Mouse (Mus musculus) thymus, adult 18-20 months (tissue): ENCODE measurements around the gene Mbl1.

Source experiments
- DNase-seq, 2 experiments: peaks; one replicate each; pipeline ENCODE4 v3.0.0; 2022; ENCODE audit warnings: mixed read lengths in 2 of 2

The Mbl1 gene

GRCm38 (mm10) chr14:41198037-41198730, 46.9 kb downstream of the Mbl1 start:
- no peak for DNase-seq
